Mouse (Mus musculus): ENCODE results near the gene AU015836. TPM values are rescaled to one million over a fixed set of nuclear protein-coding genes. Genes with fewer than 3 reads are reported as not detected.
"Not testable (repeated sequence)": the region's sequence is repeated elsewhere in the genome, so short reads cannot be mapped to it uniquely, and the experiment has no call there.

The AU015836 gene
- 0.22 and 0.23 TPM in 2 replicates for polyA plus RNA-seq (2015; fragmentation: Nextera tagmentation; extraction: Ambion mirVana)

DNA sequence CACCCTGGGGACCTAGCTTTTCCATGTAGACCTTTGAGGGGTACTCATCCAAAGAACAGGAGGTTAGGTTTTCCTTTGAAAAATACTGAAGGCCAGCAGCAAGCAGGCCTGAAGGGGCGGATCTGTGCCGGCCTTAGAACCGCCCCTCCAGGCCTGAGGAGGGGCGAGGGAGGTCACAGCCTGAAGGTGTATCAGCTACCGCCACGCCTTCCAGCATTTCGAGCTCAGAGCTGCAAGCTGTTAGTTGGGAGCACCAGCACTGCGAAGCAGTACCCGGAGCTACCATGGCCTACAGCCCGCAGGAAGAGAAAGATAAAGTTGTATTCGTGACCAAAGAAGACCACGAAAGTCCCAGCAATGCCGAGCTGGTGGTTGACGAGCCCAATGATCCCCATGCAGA lies at the start of gene AU015836:
AU015836 (plus strand) TSS at position 216 of the 400 bp plus-strand sequence.
- no peaks in the 10 kb centered on the region for H3K9me3 ChIP-seq
- no peak within 1 kb of the TSS for H3K9ac ChIP-seq
- no peak within 1 kb of the TSS for H3K4me2 ChIP-seq
- WGBS = 63% methylated on average over 14 of the region's 14 CpGs
- H3K27ac ChIP-seq = no peak within 1 kb of the TSS
- peaks cover 9% of the 10 kb centered on the region; the same call in 1 of the 2 replicates for H3K27me3 ChIP-seq
- no peaks in the 10 kb centered on the region for H3K4me1 ChIP-seq
- no peak for ATAC-seq (ENCODE audit: insufficient number of reproducible peaks, low FRiP score, low TSS enrichment, low read depth)
- H3K4me3 ChIP-seq = no peak within 1 kb of the TSS
- H3K36me3 ChIP-seq = no peaks in the 10 kb centered on the region

DNA sequence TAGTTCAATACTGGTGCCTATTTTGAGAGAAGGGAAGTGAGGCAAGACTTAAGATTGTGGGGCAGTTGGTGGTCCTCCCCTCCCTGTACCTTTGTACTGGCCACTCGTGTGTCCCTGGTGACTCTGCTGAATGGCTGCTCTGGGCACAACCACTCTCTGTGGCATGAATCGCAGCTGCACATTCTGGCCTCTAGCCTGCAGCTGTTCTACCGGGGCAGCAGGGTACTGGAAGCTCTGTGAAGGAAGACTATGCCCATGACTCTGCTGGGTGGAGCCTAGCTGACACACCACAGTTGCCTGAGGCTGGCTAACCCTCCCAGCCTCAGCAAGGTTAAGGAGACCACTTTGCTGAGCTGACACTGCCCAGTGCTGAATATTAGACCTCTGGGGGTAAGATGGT lies 49.4 kb upstream of the AU015836 start:
- 43% methylated on average over 3 of the region's 3 CpGs for WGBS
- no peak for ATAC-seq (ENCODE audit: insufficient number of reproducible peaks, low FRiP score, low TSS enrichment, low read depth)
- H3K27me3 ChIP-seq = peaks cover 7% of the 10 kb centered on the region; the same call in 1 of the 2 replicates

DNA sequence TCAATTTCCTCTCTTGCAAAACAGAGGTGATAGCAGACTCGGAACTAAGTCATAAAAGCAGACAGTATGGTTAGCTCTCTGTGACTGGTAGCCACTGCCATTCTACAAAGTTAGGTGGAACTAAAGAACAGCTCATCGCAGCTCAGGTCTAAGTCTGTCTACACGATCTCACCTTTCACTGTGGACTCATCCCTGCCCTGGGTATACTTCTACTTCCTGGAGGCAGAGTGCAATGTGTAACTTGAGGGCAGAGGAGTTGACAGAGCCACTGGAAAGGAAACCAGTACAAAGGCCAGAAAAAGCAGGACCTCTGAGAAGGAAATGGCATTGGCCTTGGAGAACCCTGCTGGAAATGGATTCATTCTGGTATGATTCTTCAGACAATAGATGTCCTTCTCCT lies 40.1 kb upstream of the AU015836 start:
- Histone ChIP-seq H3K36me3 (no peaks in the 10 kb centered on the region), H3K9me3 (no peaks in the 10 kb centered on the region), H3K9ac (no peak overlapping the region), H3K27me3 (no peaks in the 10 kb centered on the region), H3K4me1 (no peaks in the 10 kb centered on the region), H3K4me2 (no peak overlapping the region), H3K4me3 (no peak overlapping the region), H3K27ac (no peak overlapping the region)
- ATAC-seq (ENCODE audit: insufficient number of reproducible peaks, low FRiP score, low TSS enrichment, low read depth) = no peak
- WGBS = 72% methylated on average over 3 of the region's 3 CpGs

More for the DNA sequence above, 49.4 kb upstream of the AU015836 start:
- Histone ChIP-seq H3K9ac (no peak overlapping the region), H3K4me1 (no peaks in the 10 kb centered on the region), H3K9me3 (no peaks in the 10 kb centered on the region), H3K36me3 (no peaks in the 10 kb centered on the region), H3K4me3 (no peak overlapping the region), H3K4me2 (no peak overlapping the region), H3K27ac (no peak overlapping the region)

DNA sequence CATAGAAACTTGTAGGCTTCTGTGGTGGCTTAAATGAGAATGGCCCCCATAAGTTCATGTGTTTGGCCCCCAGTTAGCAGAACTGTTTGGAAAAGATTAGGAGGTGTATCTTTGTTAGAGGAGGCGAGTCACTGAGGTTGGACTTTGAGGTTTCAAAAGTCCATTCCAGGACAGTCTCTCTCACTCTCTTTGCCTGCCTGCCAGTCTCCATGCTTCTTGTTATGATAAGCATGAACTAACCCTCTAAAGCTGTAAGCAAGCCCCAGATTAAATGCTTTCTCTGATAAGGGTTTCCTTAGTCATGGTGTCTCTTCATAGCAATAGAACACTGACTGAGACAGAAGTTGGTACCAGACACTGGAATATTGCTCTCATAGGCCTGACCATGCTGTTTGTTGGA lies 39.7 kb upstream of the AU015836 start:
- Histone ChIP-seq H3K4me3 (no peak overlapping the region), H3K4me1 (no peaks in the 10 kb centered on the region), H3K9me3 (no peaks in the 10 kb centered on the region), H3K27ac (no peak overlapping the region), H3K27me3 (peaks cover 3% of the 10 kb centered on the region; the same call in 1 of the 2 replicates), H3K9ac (no peak overlapping the region), H3K36me3 (no peaks in the 10 kb centered on the region), H3K4me2 (no peak overlapping the region)
- ATAC-seq (ENCODE audit: insufficient number of reproducible peaks, low FRiP score, low TSS enrichment, low read depth) = no peak
- WGBS = 76% methylated on average over 1 of the region's 1 CpGs

DNA sequence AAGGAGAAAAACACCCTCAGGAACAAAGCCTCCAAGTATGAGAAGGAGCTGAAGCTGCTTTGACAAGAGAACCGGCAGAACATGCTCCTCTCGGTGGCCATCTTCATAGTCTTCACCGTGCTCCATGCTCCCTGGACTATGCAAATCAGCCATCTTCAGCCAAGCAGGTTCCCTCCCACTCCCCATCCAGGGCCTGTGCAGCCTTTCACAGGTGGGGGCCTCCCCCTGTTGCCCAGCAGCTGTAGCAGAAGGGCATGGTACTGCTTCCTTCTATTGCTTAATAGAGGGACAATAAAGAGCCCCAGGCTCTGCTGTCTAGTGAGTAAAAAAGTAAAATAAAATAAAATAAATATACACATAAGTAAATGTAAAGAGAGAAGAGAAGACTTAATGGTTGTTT lies 36.8 kb upstream of the AU015836 start:
- H3K36me3 ChIP-seq = no peaks in the 10 kb centered on the region
- H3K9me3 ChIP-seq = no peaks in the 10 kb centered on the region
- 72% methylated on average over 3 of the region's 3 CpGs for WGBS
- H3K9ac ChIP-seq = no peak overlapping the region
- H3K4me1 ChIP-seq = no peaks in the 10 kb centered on the region
- H3K4me3 ChIP-seq = no peak overlapping the region
- no peak overlapping the region for H3K27ac ChIP-seq
- no peak for ATAC-seq (ENCODE audit: insufficient number of reproducible peaks, low FRiP score, low TSS enrichment, low read depth)
- H3K27me3 ChIP-seq = peaks cover 5% of the 10 kb centered on the region; the same call in 1 of the 2 replicates
- H3K4me2 ChIP-seq = no peak overlapping the region

DNA sequence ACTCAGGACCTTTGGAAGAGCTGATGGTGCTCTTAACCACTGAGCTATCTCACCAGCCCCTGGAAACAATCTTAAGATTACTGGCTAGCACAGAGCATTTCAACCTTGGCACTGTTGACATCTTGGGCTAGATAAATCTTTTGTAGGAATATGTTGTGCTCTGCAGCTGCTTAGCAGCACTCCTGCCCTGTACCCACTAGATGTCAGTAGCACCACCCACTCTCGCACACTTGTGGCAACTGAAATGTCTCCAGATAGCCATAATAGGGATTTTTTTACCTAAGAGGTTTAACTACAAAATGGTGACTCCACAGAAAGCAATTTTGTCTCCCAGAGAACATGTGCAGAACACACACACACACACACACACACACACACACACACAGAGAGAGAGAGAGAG lies 11.7 kb upstream of the AU015836 start:
- no peak overlapping the region for H3K4me2 ChIP-seq
- WGBS = 33% methylated on average over 1 of the region's 1 CpGs
- H3K4me3 ChIP-seq = no peak overlapping the region
- no peaks in the 10 kb centered on the region for H3K4me1 ChIP-seq
- H3K9me3 ChIP-seq = no peaks in the 10 kb centered on the region
- H3K27me3 ChIP-seq = no peaks in the 10 kb centered on the region
- H3K9ac ChIP-seq = no peak overlapping the region
- ATAC-seq (ENCODE audit: insufficient number of reproducible peaks, low FRiP score, low TSS enrichment, low read depth) = no peak
- no peak overlapping the region for H3K27ac ChIP-seq
- no peaks in the 10 kb centered on the region for H3K36me3 ChIP-seq

DNA sequence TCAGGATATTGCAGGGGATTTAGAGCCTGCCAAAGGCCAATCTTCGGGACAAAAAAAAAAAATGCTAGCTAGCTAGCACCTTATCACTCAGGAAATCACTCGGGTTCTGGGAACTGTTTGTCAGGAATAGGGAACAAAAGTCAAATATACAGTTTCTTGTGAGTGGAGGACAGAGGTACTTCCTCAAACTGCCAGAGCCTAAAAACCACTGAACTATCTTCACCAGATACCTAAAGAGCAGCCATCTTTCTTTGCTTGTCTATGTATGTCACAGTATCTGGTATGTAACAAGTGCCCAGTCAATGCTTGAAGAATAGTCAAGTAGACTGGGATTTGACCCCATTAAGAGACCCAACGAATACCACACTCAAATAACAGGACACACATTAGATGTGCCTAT lies 10.0 kb upstream of the AU015836 start:
- H3K27me3 ChIP-seq = no peaks in the 10 kb centered on the region
- WGBS = 74% methylated on average over 3 of the region's 3 CpGs
- H3K4me3 ChIP-seq = no peak overlapping the region
- no peaks in the 10 kb centered on the region for H3K4me1 ChIP-seq
- H3K4me2 ChIP-seq = no peak overlapping the region
- no peak overlapping the region for H3K27ac ChIP-seq
- no peaks in the 10 kb centered on the region for H3K9me3 ChIP-seq
- no peak for ATAC-seq (ENCODE audit: insufficient number of reproducible peaks, low FRiP score, low TSS enrichment, low read depth)
- no peaks in the 10 kb centered on the region for H3K36me3 ChIP-seq
- H3K9ac ChIP-seq = no peak overlapping the region

DNA sequence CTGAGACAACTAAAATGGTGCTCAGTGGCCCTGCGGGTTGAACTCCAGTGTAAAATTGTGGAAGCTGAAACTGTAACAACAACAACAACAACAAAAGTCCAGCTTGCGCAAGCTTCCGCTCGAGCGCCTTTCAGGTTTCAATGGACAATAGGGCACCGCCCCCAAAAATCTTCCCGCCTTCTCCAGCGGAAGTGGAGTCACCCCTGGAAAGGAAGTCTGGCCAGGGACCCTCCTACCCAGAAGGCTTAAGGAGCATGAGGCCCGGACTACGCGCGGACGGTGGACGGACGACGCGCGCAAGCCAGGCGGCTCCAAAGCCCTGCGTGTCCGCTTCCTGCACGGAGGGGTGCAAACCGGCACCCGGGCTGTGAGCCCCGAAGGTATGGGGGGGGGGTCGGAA lies 11.9 kb downstream of the AU015836 start:
- no peak overlapping the region for H3K4me3 ChIP-seq
- ATAC-seq (ENCODE audit: insufficient number of reproducible peaks, low FRiP score, low TSS enrichment, low read depth) = no peak
- H3K4me2 ChIP-seq = no peak overlapping the region
- H3K9me3 ChIP-seq = no peaks in the 10 kb centered on the region
- peaks cover 16% of the 10 kb centered on the region; the same call in 1 of the 2 replicates for H3K27me3 ChIP-seq
- WGBS = 88% methylated on average over 26 of the region's 26 CpGs
- H3K9ac ChIP-seq = no peak overlapping the region
- no peaks in the 10 kb centered on the region for H3K36me3 ChIP-seq
- H3K4me1 ChIP-seq = no peaks in the 10 kb centered on the region
- H3K27ac ChIP-seq = no peak overlapping the region

DNA sequence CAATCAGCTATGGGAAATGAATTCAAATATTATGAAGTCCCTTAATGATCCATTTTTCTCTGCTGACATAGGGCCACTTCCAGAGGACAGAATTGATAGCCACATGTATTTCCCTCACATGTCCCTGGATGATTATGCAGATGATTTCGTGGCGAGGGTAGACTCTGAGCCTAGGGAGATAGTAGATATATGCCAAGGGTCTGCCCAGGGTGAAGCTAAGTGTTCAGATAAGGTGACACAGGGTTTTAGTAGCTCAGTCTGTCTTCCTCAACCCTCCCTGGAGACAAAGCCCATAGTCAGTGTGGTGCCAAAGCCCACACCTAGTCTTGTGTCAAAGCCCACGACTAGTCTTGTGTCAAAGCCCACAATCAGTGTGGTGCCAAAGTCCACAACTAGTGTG lies 13.7 kb downstream of the AU015836 start:
- ATAC-seq (ENCODE audit: insufficient number of reproducible peaks, low FRiP score, low TSS enrichment, low read depth) = no peak
- peaks cover 21% of the 10 kb centered on the region; the same call in 1 of the 2 replicates for H3K27me3 ChIP-seq

DNA sequence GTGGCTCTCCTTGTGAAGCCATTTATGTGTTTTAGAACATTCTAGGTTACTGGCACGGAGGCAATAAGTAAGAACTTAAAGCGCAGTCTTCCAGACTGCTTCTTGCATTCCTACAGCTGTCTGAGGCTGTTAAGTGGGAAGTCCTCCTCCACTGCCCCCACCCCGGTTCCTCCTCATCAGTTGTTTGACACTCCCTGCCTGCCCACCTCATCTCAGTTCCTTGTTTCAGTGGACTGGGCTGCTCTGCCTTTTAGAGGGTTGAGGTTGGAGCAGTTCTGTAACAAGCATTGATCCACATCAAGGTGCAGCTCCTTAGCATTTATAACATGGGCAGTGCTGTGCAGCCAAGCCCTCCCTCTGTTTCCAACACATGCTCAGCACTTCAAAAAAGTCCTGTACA lies 16.6 kb downstream of the AU015836 start:
- H3K27ac ChIP-seq; ATAC-seq (ENCODE audit: insufficient number of reproducible peaks, low FRiP score, low TSS enrichment, low read depth); H3K9ac ChIP-seq; H3K4me2 ChIP-seq; H3K36me3 ChIP-seq; H3K4me3 ChIP-seq; H3K4me1 ChIP-seq; H3K9me3 ChIP-seq: not testable (repeated sequence)
- 51% methylated on average over 3 of the region's 3 CpGs for WGBS
- H3K27me3 ChIP-seq = peaks cover 34% of the 10 kb centered on the region

More for the DNA sequence above, 13.7 kb downstream of the AU015836 start:
- Histone ChIP-seq H3K36me3 (no peaks in the 10 kb centered on the region), H3K4me1 (no peaks in the 10 kb centered on the region), H3K4me2 (no peak overlapping the region), H3K9me3 (no peaks in the 10 kb centered on the region), H3K27ac (no peak overlapping the region), H3K9ac (no peak overlapping the region), H3K4me3 (no peak overlapping the region)
- 82% methylated on average over 3 of the region's 3 CpGs for WGBS

DNA sequence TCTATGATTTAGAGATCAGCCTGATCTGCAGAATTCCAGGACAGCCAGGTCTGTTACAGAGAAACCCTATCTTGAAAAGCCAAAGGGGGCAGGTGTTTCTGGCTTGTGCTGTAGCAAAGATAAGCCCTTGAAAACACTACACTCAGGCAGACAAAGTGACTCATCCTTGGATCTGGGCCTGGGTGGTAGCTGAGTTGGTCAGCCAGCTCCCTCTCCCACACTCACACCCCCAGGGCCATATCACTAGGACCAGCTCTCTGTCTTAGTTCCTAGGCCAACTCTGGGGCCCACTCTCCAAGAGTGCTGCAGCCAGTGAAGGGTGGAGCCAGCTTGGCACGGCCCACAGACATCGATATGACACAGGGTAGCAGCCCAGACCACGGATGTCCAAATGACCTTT lies 38.5 kb downstream of the AU015836 start:
- H3K4me1 ChIP-seq = no peaks in the 10 kb centered on the region
- no peak overlapping the region for H3K9ac ChIP-seq
- H3K9me3 ChIP-seq = no peaks in the 10 kb centered on the region
- H3K27ac ChIP-seq = no peak overlapping the region
- no peak for ATAC-seq (ENCODE audit: insufficient number of reproducible peaks, low FRiP score, low TSS enrichment, low read depth)
- H3K4me3 ChIP-seq = no peak overlapping the region
- H3K36me3 ChIP-seq = no peaks in the 10 kb centered on the region
- 84% methylated on average over 3 of the region's 3 CpGs for WGBS
- peaks cover 10% of the 10 kb centered on the region for H3K27me3 ChIP-seq
- H3K4me2 ChIP-seq = no peak overlapping the region

DNA sequence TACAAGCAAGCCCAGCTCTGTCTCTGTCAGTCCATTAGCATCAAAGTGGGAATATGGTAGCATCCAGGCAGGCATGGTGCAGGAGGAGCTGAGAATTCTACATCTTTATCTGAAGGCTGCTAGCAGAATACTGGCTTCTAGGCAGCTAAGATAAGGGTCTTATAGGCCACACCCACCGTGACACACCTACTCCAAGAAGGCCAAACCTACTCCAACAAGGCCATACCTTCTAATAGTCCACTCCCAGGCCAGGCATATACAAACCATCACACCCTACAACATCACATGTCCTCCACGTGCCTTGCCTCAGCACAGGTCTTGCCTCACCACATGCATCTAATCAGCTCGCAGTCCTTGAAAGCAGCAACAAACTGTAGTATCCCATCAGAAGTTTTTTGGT lies 41.0 kb downstream of the AU015836 start:
- H3K36me3 ChIP-seq = no peaks in the 10 kb centered on the region
- no peaks in the 10 kb centered on the region for H3K9me3 ChIP-seq
- no peak for ATAC-seq (ENCODE audit: insufficient number of reproducible peaks, low FRiP score, low TSS enrichment, low read depth)
- no peaks in the 10 kb centered on the region for H3K4me1 ChIP-seq
- H3K27me3 ChIP-seq = peaks cover 5% of the 10 kb centered on the region; the same call in 1 of the 2 replicates
- no peak overlapping the region for H3K27ac ChIP-seq
- WGBS = 76% methylated on average over 3 of the region's 3 CpGs
- H3K4me3 ChIP-seq = no peak overlapping the region
- H3K4me2 ChIP-seq = no peak overlapping the region
- no peak overlapping the region for H3K9ac ChIP-seq

DNA sequence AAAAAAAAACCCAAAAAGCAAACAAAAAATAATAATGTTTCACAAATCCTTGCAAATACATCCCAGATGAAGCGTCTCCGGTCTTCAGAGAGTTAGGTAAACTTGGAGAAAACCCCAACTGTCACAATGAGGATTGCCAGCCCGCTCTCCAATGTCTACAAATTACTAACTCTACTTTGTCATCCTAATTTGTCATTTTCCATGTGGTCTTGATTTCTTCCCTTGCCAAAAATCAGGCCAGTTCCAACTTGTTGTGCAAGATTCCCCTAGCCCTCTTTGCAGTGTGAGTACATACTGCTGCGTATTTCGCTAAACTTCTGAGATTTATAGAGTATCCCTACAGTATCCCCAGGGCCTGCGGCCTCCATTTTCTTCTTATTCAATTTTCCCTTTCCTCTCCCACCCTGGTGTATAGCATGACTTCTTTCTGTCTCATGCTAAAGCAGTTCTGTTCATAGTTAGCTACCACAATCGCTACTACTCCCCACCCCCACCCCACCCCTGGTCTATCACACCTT lies 43.3 kb downstream of the AU015836 start:
- no peak for ATAC-seq (ENCODE audit: insufficient number of reproducible peaks, low FRiP score, low TSS enrichment, low read depth)
- peaks cover 14% of the 10 kb centered on the region for H3K27me3 ChIP-seq
- no peaks in the 10 kb centered on the region for H3K36me3 ChIP-seq
- H3K27ac ChIP-seq = no peak overlapping the region
- H3K4me1 ChIP-seq = no peaks in the 10 kb centered on the region
- no peak overlapping the region for H3K9ac ChIP-seq
- H3K4me3 ChIP-seq = no peak overlapping the region
- H3K9me3 ChIP-seq = no peaks in the 10 kb centered on the region
- 72% methylated on average over 7 of the region's 7 CpGs for WGBS
- no peak overlapping the region for H3K4me2 ChIP-seq
